Mouse (Mus musculus): ENCODE data around the gene Tmem17. TPM values are rescaled to one million over a fixed set of nuclear protein-coding genes. Genes with fewer than 3 reads are reported as not detected.

The Tmem17 gene
- total and polyA plus RNA-seq, 2 experiments, result 0.82 to 1.0 TPM

DNA sequence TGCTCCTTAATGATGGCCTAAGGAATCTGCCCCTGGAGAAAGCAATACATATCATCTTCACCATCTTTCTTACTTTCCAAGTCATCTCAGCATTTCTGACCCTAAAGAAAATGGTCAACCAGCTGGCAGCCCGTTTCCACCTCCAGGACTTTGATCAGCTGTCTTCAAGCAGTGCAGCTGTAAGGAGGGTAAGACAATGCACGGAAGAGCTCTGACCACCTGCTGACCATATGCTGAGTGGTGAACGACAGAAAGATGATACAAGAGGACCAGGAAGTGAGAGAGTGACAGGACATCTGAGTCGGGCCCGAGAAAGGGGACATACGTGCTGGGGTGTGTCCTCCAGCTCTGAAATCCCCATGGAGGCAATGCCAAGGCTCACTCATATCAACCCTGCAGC, 6.6 kb downstream of the Tmem17 start:
- Histone ChIP-seq H3K4me3 (ENCODE audit: insufficient read depth, low read depth, low read length) (no peak overlapping the region), H3K36me3 (ENCODE audit: control insufficient read depth, insufficient read depth, low read length) (no peaks in the 10 kb centered on the region), H3K27me3 (ENCODE audit: control insufficient read depth, insufficient read depth, low read length) (no peaks in the 10 kb centered on the region), H3K4me1 (ENCODE audit: control insufficient read depth, insufficient read depth, low read length) (no peaks in the 10 kb centered on the region), H3K9ac (ENCODE audit: low read depth, low read length) (no peak overlapping the region), H3K27ac (replicated peaks; ENCODE audit: insufficient read depth, low read depth, low read length) (no peak overlapping the region), H3K79me2 (ENCODE audit: control insufficient read depth, insufficient read depth, low read length) (no peaks in the 10 kb centered on the region)
- WGBS, result 85% methylated on average over 6 of the region's 6 CpGs
- no peak for TF ChIP-seq CTCF (IDR thresholded peaks at IDR 0.05; ENCODE audit: low read depth, low read length)
- TF ChIP-seq POLR2A (IDR thresholded peaks at IDR 0.05; ENCODE audit: extremely low read depth, insufficient read depth, low read length), result no peak
- no peak for DNase-seq (ENCODE audit: extremely low read depth, low read depth, low spot score)

- DNase-seq (ENCODE audit: extremely low read depth, low read depth, low spot score), result no peak
- no peak overlapping the region for H3K27ac ChIP-seq (replicated peaks; ENCODE audit: insufficient read depth, low read depth, low read length)
- H3K4me3 ChIP-seq (ENCODE audit: insufficient read depth, low read depth, low read length), result no peak overlapping the region
- no peaks in the 10 kb centered on the region for H3K27me3 ChIP-seq (ENCODE audit: control insufficient read depth, insufficient read depth, low read length)
- no peaks in the 10 kb centered on the region for H3K4me1 ChIP-seq (ENCODE audit: control insufficient read depth, insufficient read depth, low read length)
- 98% methylated on average over 4 of the region's 4 CpGs for WGBS
- no peaks in the 10 kb centered on the region for H3K79me2 ChIP-seq (ENCODE audit: control insufficient read depth, insufficient read depth, low read length)
- no peak for TF ChIP-seq POLR2A (IDR thresholded peaks at IDR 0.05; ENCODE audit: extremely low read depth, insufficient read depth, low read length)
- no peak for TF ChIP-seq CTCF (IDR thresholded peaks at IDR 0.05; ENCODE audit: low read depth, low read length)
- H3K9ac ChIP-seq (ENCODE audit: low read depth, low read length), result no peak overlapping the region
- no peaks in the 10 kb centered on the region for H3K36me3 ChIP-seq (ENCODE audit: control insufficient read depth, insufficient read depth, low read length)
These were observed 8.4 kb downstream of the Tmem17 start for GRCm38 (mm10) chr11:22520251-22520650.

DNA sequence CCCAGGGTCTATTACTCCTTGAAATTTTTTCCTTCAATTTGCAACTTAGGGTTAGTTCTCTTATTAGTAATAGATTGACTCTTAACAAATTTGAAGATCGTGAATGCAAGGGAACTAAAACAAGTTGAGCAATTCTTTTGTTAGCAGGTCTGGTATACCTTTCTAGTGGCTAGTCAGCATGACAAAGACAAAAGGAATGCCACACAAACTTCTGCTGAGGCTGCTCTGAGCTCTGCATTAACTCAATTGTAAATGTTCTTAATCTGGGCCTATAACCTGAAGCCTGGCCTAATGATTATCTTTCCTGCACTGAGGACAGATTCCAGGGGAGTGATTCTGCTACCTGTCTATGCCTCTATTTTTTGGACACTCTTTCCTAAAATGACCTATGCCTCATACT, 12.7 kb downstream of the Tmem17 start:
- no peak for TF ChIP-seq CTCF (IDR thresholded peaks at IDR 0.05; ENCODE audit: low read depth, low read length)
- TF ChIP-seq POLR2A (IDR thresholded peaks at IDR 0.05; ENCODE audit: extremely low read depth, insufficient read depth, low read length), result no peak
- no peak for DNase-seq (ENCODE audit: extremely low read depth, low read depth, low spot score)
- Histone ChIP-seq H3K79me2 (ENCODE audit: control insufficient read depth, insufficient read depth, low read length) (no peaks in the 10 kb centered on the region), H3K4me3 (ENCODE audit: insufficient read depth, low read depth, low read length) (no peak overlapping the region), H3K9ac (ENCODE audit: low read depth, low read length) (no peak overlapping the region), H3K36me3 (ENCODE audit: control insufficient read depth, insufficient read depth, low read length) (no peaks in the 10 kb centered on the region), H3K4me1 (ENCODE audit: control insufficient read depth, insufficient read depth, low read length) (no peaks in the 10 kb centered on the region), H3K27ac (replicated peaks; ENCODE audit: insufficient read depth, low read depth, low read length) (no peak overlapping the region), H3K27me3 (ENCODE audit: control insufficient read depth, insufficient read depth, low read length) (no peaks in the 10 kb centered on the region)
- 89% methylated on average over 1 of the region's 1 CpGs for whole genome bisulfite sequencing

DNA sequence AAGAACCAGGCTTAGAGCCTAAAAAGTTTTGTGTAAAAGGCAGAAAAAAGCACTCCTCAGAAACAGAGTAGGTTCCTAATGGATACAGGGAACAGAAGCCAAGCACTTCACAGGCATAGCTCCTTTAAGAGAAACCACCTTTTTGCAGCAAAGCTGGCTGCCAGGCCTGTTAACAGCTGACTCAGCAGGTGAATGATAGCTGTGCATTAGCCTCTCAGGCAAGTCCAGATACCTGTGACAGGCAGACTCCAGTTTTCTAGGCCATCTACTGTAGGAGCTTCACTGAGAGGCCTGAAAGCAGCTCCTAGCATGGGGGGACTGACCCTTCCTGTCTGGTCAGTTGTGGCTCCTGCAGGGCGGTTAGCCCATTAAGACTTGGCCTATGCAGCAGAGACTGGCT, 28.7 kb downstream of the Tmem17 start:
- no peaks in the 10 kb centered on the region for H3K4me1 ChIP-seq (ENCODE audit: control insufficient read depth, insufficient read depth, low read length)
- DNase-seq (ENCODE audit: extremely low read depth, low read depth, low spot score), result peak; percentile 2
- H3K36me3 ChIP-seq (ENCODE audit: control insufficient read depth, insufficient read depth, low read length), result no peaks in the 10 kb centered on the region
- 82% methylated on average over 1 of the region's 1 CpGs for WGBS
- no peak for TF ChIP-seq POLR2A (IDR thresholded peaks at IDR 0.05; ENCODE audit: extremely low read depth, insufficient read depth, low read length)
- TF ChIP-seq CTCF (IDR thresholded peaks at IDR 0.05; ENCODE audit: low read depth, low read length), result no peak
- no peak overlapping the region for H3K4me3 ChIP-seq (ENCODE audit: insufficient read depth, low read depth, low read length)
- H3K27ac ChIP-seq (replicated peaks; ENCODE audit: insufficient read depth, low read depth, low read length), result no peak overlapping the region
- no peaks in the 10 kb centered on the region for H3K27me3 ChIP-seq (ENCODE audit: control insufficient read depth, insufficient read depth, low read length)
- H3K9ac ChIP-seq (ENCODE audit: low read depth, low read length), result no peak overlapping the region
- no peaks in the 10 kb centered on the region for H3K79me2 ChIP-seq (ENCODE audit: control insufficient read depth, insufficient read depth, low read length)

DNA sequence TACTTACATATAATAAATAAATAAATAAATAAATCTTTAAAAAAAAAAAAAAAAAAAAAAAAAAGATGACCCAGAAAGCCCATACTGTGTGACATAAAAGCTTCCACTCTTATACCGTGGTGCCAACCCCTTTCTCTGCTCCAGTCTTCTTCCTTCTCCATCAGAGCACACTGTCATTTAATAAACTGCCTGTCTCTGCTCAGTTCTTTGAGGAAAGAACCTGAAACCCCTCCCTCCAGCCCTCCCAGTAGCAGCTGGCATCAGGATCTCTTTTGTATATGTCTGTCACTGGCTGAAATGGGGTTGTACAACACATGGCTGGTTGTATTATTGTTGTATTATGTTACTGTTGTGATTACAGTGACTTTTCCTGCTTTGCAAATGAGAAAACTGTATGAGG, 48.2 kb downstream of the Tmem17 start:
- Histone ChIP-seq H3K4me3 (ENCODE audit: insufficient read depth, low read depth, low read length) (no peak overlapping the region), H3K27ac (replicated peaks; ENCODE audit: insufficient read depth, low read depth, low read length) (no peak overlapping the region), H3K36me3 (ENCODE audit: control insufficient read depth, insufficient read depth, low read length) (no peaks in the 10 kb centered on the region), H3K9ac (ENCODE audit: low read depth, low read length) (no peak overlapping the region), H3K27me3 (ENCODE audit: control insufficient read depth, insufficient read depth, low read length) (no peaks in the 10 kb centered on the region), H3K4me1 (ENCODE audit: control insufficient read depth, insufficient read depth, low read length) (no peaks in the 10 kb centered on the region), H3K79me2 (ENCODE audit: control insufficient read depth, insufficient read depth, low read length) (no peaks in the 10 kb centered on the region)
- WGBS, result 86% methylated on average over 1 of the region's 1 CpGs
- DNase-seq (ENCODE audit: extremely low read depth, low read depth, low spot score), result no peak
- TF ChIP-seq CTCF (IDR thresholded peaks at IDR 0.05; ENCODE audit: low read depth, low read length) (no peak), POLR2A (IDR thresholded peaks at IDR 0.05; ENCODE audit: extremely low read depth, insufficient read depth, low read length) (no peak)

DNA sequence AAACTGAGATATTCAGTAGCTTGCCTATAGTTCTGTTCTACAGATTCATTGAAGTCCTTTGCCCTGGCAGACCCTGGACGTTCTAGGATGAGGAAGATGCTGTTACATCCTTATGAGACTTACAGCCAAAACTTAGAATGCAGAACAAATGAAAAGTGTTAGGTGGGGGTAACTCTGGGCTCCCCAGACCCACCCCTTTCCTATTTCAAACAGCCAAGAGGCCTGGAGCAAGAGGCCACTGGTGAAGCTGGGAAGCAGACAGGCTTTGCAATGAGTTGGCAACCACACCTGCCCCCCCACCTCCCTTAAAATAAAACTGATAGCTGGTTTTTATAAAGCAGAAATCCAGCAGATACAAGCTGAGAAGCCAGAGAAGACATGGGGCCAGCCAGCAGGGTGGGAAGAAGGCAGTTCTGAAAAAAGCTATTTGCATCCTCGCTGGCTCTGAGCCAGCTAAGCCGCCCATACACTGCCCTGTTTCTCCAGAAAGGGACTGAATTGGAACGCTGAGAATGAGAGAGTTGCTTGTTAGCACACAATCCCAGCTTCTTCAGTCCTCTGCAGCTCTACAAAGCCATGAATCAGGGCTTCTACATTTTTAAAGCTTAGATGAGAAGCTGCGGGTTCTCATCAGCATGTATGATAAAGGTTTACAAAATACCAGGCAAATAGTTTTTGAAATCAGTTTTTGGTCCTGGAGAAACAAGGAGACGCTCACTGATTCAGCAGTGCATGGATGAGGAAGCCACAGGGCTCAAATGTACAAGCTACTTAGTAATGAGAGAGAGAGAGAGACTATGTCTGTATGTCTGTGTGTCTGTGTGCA, 48.8 kb downstream of the Tmem17 start:
- no peak overlapping the region for H3K27ac ChIP-seq (replicated peaks; ENCODE audit: insufficient read depth, low read depth, low read length)
- H3K79me2 ChIP-seq (ENCODE audit: control insufficient read depth, insufficient read depth, low read length), result no peaks in the 10 kb centered on the region
- no peak overlapping the region for H3K4me3 ChIP-seq (ENCODE audit: insufficient read depth, low read depth, low read length)
- TF ChIP-seq CTCF (IDR thresholded peaks at IDR 0.05; ENCODE audit: low read depth, low read length) (no peak), POLR2A (IDR thresholded peaks at IDR 0.05; ENCODE audit: extremely low read depth, insufficient read depth, low read length) (no peak)
- H3K36me3 ChIP-seq (ENCODE audit: control insufficient read depth, insufficient read depth, low read length), result no peaks in the 10 kb centered on the region
- no peak for DNase-seq (ENCODE audit: extremely low read depth, low read depth, low spot score)
- WGBS, result 58% methylated on average over 6 of the region's 6 CpGs
- no peaks in the 10 kb centered on the region for H3K27me3 ChIP-seq (ENCODE audit: control insufficient read depth, insufficient read depth, low read length)
- H3K9ac ChIP-seq (ENCODE audit: low read depth, low read length), result no peak overlapping the region
- no peaks in the 10 kb centered on the region for H3K4me1 ChIP-seq (ENCODE audit: control insufficient read depth, insufficient read depth, low read length)
